Mouse (Mus musculus) naive thymus-derived CD4-positive, alpha-beta T cell, adult 2 months (primary cell): ENCODE results near the gene RPS10-NUDT3.

Experiments used
- DNase-seq: peaks from one replicate; pipeline ENCODE4 v3.0.0-alpha.2; 2011; ENCODE audit warnings: low read depth

The RPS10-NUDT3 gene

GRCm38 (mm10) chr17:27554062-27554960, 80.7 kb downstream of the RPS10-NUDT3 start:
- no peak for DNase-seq

DNA sequence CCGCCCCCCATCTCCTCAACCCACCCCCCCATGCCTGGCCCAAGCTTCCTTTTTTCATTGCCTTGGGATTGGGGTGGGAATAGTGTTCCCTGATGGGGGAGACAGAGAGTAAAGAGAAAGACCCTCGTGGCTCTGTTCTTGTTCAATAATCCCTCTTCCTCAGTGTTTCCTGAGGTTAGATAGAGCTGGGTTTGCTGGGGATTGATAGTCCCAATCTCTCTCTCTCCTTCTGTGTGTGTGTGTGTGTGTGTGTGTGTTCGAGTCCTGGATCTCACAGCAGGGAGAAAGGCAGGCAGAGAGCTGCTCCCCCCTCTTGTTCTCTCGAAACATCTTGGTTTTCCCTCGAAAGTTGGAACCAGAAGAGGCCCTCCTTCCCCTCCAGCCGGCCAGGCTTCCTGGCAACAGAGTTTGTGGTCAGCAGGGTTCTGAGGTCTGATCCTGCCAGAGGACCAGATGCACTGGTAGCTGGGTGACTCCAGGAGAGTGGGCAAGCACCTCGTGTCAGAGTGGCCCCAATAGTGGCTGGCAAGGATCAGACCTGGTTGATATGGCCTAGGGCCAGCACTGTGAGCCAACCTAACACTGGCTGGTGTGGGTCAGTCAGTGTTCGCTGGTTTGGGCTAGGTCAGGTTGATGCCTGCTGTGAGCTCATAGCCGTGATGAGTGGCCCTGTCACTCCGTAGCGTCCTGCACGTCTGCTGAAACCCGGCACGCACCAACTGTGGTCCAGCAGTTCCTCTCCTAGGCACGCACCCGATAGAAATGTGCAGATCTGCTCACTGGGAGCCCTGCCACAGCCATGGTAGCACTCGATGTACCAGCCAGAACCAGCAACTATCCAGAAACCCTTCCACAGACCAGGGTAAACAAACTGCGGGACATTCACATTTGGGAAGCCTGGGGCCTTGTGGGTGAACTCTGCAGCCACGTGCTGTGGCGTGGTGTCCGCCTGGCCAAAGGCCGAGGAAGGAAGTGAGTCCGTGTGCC, 82.5 kb downstream of the RPS10-NUDT3 start:
- DNase-seq = no peak

- DNase-seq = no peak
Measured at GRCm38 (mm10) chr17:27551393-27551940, 83.6 kb downstream of the RPS10-NUDT3 start.

- DNase-seq = no peak
Measured at GRCm38 (mm10) chr17:27549234-27549633, 85.8 kb downstream of the RPS10-NUDT3 start.

- DNase-seq = no peak
Measured at GRCm38 (mm10) chr17:27547253-27547868, 87.7 kb downstream of the RPS10-NUDT3 start.

DNA sequence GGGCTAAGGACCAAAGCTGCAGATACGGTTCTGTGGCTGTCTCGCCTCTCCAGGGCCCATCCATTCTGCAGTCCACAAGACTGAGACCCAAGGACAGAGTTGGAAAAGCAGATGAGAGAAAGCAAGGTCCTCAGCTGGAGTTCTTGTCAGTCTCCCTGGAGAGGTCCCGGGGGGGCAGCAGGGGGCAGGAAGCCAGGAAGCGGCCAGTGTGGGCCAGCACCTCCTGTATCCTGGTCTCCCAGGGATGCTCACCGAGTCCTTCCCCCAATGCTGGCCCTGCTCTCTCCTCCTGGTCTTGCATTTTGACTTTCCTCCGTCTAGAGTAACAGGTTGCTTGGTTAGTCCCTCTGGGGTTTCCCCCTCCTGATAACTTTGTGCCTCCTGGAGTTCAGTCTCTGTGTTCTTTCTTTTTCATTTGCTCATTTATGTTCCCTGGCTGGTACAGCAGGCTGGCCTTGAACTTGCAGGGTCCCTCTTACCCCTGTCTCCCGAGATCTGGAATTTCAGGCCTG, 88.4 kb downstream of the RPS10-NUDT3 start:
- DNase-seq = no peak

DNA sequence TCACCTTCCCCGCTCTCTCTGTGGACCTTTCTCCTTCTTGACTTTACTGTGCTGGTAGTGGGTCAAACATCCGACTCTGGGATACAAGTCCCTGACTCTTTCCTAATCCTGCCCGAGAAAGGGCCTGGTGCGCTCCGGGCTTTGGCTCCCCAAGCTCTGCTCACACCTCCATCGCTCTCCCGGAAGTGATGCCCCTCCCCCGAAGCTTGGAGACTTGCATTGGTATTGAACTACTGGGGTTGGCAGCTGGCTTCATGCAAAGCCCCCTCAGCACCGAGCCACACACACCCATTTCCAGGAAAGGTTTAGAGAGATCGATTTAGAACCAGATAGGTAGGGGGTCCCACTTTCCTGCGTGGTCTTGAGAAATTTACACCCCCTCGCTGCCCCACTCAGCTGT, 89.0 kb downstream of the RPS10-NUDT3 start:
- no peak for DNase-seq

- no peak for DNase-seq
Measured at GRCm38 (mm10) chr17:27544551-27544950, 90.5 kb downstream of the RPS10-NUDT3 start.

- no peak for DNase-seq
Measured at GRCm38 (mm10) chr17:27541984-27542383, 93.0 kb downstream of the RPS10-NUDT3 start.

- DNase-seq = no peak
Measured at GRCm38 (mm10) chr17:27541261-27541660, 93.8 kb downstream of the RPS10-NUDT3 start.

DNA sequence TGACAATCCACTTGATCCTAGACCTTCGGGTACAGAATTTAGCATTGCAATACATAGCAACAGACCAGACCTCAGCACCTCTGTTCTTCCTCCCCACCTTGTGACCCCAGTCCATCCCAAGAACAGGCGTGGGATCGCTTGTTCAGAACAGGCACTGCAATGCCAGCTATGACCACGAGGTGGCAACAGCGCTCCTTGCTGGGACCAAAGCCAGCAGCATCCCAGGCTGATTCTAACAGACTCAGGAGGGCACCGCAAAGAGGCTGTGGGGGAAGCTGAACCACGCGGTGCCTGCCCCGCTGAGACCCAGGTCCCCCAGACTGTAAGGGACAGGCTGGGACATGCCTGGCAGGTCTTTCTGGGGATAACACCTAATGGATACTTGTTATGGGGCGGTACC, 100.3 kb downstream of the RPS10-NUDT3 start:
- DNase-seq = peak; percentile 94

- peak; percentile 42 for DNase-seq
Measured at GRCm38 (mm10) chr17:27533354-27533753, 101.7 kb downstream of the RPS10-NUDT3 start.

- no peak for DNase-seq
Measured at GRCm38 (mm10) chr17:27532095-27532494, 102.9 kb downstream of the RPS10-NUDT3 start.
